Mouse (Mus musculus) myocyte (in vitro differentiated cells): ENCODE measurements around the gene 2510002D24Rik.

ENCODE experiments used
- CEBPB ChIP-seq: IDR thresholded peaks from 2 replicates; pipeline ENCODE4 v1.6.1; 2011; ENCODE audit warnings: mild to moderate bottlenecking, moderate library complexity; ENCODE audit not compliant: poor library complexity, insufficient read depth, severe bottlenecking
- E2F4 ChIP-seq: IDR thresholded peaks from one replicate; pipeline ENCODE4 v1.6.1; 2011; ENCODE audit warnings: mild to moderate bottlenecking, control low read depth, moderate library complexity; ENCODE audit not compliant: insufficient read depth
- MAX ChIP-seq: IDR thresholded peaks from one replicate; pipeline ENCODE4 v1.6.1; 2011; ENCODE audit warnings: low read depth, mild to moderate bottlenecking, control low read depth
- MYOD1 ChIP-seq, 3 experiments: IDR thresholded peaks; one replicate each; pipeline ENCODE4 v1.6.1; 2011; ENCODE audit warnings: control low read depth in 2 of 3, low read depth in 2 of 3, mild to moderate bottlenecking in 2 of 3, moderate library complexity in 1 of 3; ENCODE audit not compliant: insufficient read length in 2 of 3, control insufficient read depth in 1 of 3
- POLR2A ChIP-seq: IDR thresholded peaks from one replicate; pipeline ENCODE4 v1.6.1; 2011; ENCODE audit warnings: low read depth, mild to moderate bottlenecking, control low read depth, moderate library complexity; ENCODE audit not compliant: insufficient read length
- POLR2AphosphoS2 ChIP-seq: IDR thresholded peaks from one replicate; pipeline ENCODE4 v1.6.1; 2011; ENCODE audit warnings: low read depth, control low read depth; ENCODE audit not compliant: insufficient read length
- REST ChIP-seq: IDR thresholded peaks from one replicate; pipeline ENCODE4 v1.6.1; 2011; ENCODE audit warnings: mild to moderate bottlenecking, control low read depth, moderate library complexity; ENCODE audit not compliant: insufficient read depth, insufficient read length
- SRF ChIP-seq: IDR thresholded peaks from one replicate; pipeline ENCODE4 v1.6.1; 2011; ENCODE audit warnings: low read depth; ENCODE audit not compliant: control insufficient read depth, insufficient read length
- TCF3 ChIP-seq: IDR thresholded peaks from one replicate; pipeline ENCODE4 v1.6.1; 2011; ENCODE audit warnings: low read depth, control low read depth; ENCODE audit not compliant: insufficient read length

GRCm38 (mm10) chr16:18811468-18812384 lies 24.7 kb upstream of the 2510002D24Rik start, which contains the start of the genes Ufd1 and Cdc45:
- TF ChIP-seq POLR2A: peak; percentile 65
- TF ChIP-seq POLR2AphosphoS2: peak; percentile 51
- peak; percentile 70 for TF ChIP-seq E2F4
- no peak for TF ChIP-seq MYOD1 (IDR thresholded peaks at IDR 0.05; ENCODE audit: control insufficient read depth in 1 of 3, insufficient read length in 2 of 3, low read depth in 2 of 3)
- no peak for TF ChIP-seq SRF
- TF ChIP-seq CEBPB: no peak
- TF ChIP-seq TCF3: no peak
- TF ChIP-seq REST: no peak
- TF ChIP-seq MAX: no peak
